In genomic region chr7:117507351-117507750, GRCm38 (mm10) we compare ENCODE assay signal across 16 mouse cellular contexts.
"Had no signal": no experiment of that assay in that cellular context is flagged by ENCODE, and none has a peak within 500 bp of the region (broad histone marks: within the 10 kb centered on the region; RNA-seq: fewer than 3 reads in every experiment).

No protein-coding gene starts in this region.

- H3K36me3 ChIP-seq: intestine, embryonic 15.5 days; liver, embryonic 13.5 days; midbrain, embryonic 12.5 days; midbrain, embryonic 15.5 days; neural tube, embryonic 13.5 days had no signal

- H3K27ac ChIP-seq: intestine, embryonic 15.5 days; liver, embryonic 13.5 days; midbrain, embryonic 12.5 days; midbrain, embryonic 15.5 days; neural tube, embryonic 13.5 days had no signal

- DNase-seq: layer of hippocampus, adult 9-11 months; liver, embryonic 13.5 days; lung, adult 2 months; lung, postnatal 14 days; lung, postnatal 4 days; retina, postnatal 1 day; right cerebral cortex, postnatal 25 days; thymus, adult 2 months; thymus, postnatal 14 days; thymus, postnatal 4 days had no signal

- H3K9ac ChIP-seq: intestine, embryonic 15.5 days; liver, embryonic 13.5 days; midbrain, embryonic 12.5 days; midbrain, embryonic 15.5 days; neural tube, embryonic 13.5 days had no signal

- H3K4me1 ChIP-seq: intestine, embryonic 15.5 days; liver, embryonic 13.5 days; midbrain, embryonic 15.5 days had no signal

- H3K4me2 ChIP-seq: intestine, embryonic 15.5 days; liver, embryonic 13.5 days; midbrain, embryonic 12.5 days; midbrain, embryonic 15.5 days; neural tube, embryonic 13.5 days had no signal

- H3K9me3 ChIP-seq: intestine, embryonic 15.5 days; liver, embryonic 13.5 days; midbrain, embryonic 12.5 days; midbrain, embryonic 15.5 days; neural tube, embryonic 13.5 days had no signal

- ATAC-seq: intestine, embryonic 15.5 days; midbrain, embryonic 15.5 days had no signal

- H3K4me3 ChIP-seq: intestine, embryonic 15.5 days; layer of hippocampus, adult 2 months; liver, embryonic 13.5 days; midbrain, embryonic 12.5 days; midbrain, embryonic 15.5 days; myocyte; neural tube, embryonic 13.5 days had no signal

- H3K27me3 ChIP-seq: intestine, embryonic 15.5 days; liver, embryonic 13.5 days; midbrain, embryonic 12.5 days; midbrain, embryonic 15.5 days; neural tube, embryonic 13.5 days had no signal
